Mouse (Mus musculus) ES-E14 (cell line): ENCODE results near the gene Trpv6.

Experiments
- CHD2 ChIP-seq: IDR thresholded peaks from 2 replicates; pipeline ENCODE4 v1.6.1; 2014; ENCODE audit warnings: mild to moderate bottlenecking, low read depth, low read length, inconsistent platforms
- HCFC1 ChIP-seq: IDR thresholded peaks from 2 replicates; pipeline ENCODE4 v1.6.1; 2012; ENCODE audit warnings: low read length, inconsistent platforms, borderline replicate concordance; ENCODE audit not compliant: insufficient read depth

DNA sequence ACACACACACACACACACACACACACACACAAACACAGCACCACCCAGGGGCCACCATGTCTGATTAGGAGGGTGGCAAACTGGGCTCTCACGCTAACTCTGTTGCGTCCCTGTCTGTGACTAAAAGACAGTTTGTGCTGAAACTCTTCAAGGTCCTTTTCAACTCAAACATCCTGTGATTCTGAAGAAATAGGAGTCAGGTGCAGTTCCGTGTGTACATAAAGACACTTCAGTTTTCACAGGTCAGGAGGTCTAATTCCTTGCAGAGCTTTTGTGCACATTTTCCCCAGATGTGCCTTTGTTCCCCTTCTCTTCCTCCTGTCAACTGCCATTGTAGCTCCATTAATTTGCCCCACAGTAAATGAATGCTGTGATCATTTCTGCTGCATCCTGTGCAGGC lies 4.2 kb upstream of the Trpv6 start:
- no peak for TF ChIP-seq HCFC1
- no peak for TF ChIP-seq CHD2
